Mouse (Mus musculus) embryonic facial prominence, embryonic 15.5 days (tissue): Measurements from ENCODE around the gene Tma7. TPM values are rescaled to one million over a fixed set of nuclear protein-coding genes. Genes with fewer than 3 reads are reported as not detected.

Source experiments
- polyA plus RNA-seq: library from polyadenylated mRNA; unstranded; fragments of >200 nt; fragmentation: Nextera tagmentation; extraction: Ambion mirVana; gene quantifications from 2 replicates; pipeline ENCODE4 v1.2.1, GENCODE M21; 2015

Gene Tma7
- polyA plus RNA-seq, 1 experiment from 2014 or later: 534 TPM

Other genes starting within 250 kb of the Tma7 start
- 15.2 and 15.3 TPM in 2 replicates for gene Slc26a6, start 229.3 kb downstream of the Tma7 start, polyA plus RNA-seq
- gene Tmem89, start 168.0 kb downstream of the Tma7 start, polyA plus RNA-seq: 0.38 and 0.83 TPM in 2 replicates
- 470 and 480 TPM in 2 replicates for gene Uqcrc1, start 146.0 kb downstream of the Tma7 start, polyA plus RNA-seq
- gene Col7a1, start 129.0 kb downstream of the Tma7 start, polyA plus RNA-seq: 38.7 and 48.9 TPM in 2 replicates
- 0.89 and 1.2 TPM in 2 replicates for gene Ucn2, start 96.6 kb downstream of the Tma7 start, polyA plus RNA-seq
- 14.0 and 14.9 TPM in 2 replicates for gene Pfkfb4, start 90.8 kb downstream of the Tma7 start, polyA plus RNA-seq
- gene Shisa5, start 44.0 kb downstream of the Tma7 start, polyA plus RNA-seq: 106 and 116 TPM in 2 replicates
- 21.0 and 22.5 TPM in 2 replicates for gene Trex1, start 22.9 kb downstream of the Tma7 start, polyA plus RNA-seq
- 26.8 and 30.8 TPM in 2 replicates for gene Atrip, start 8.5 kb downstream of the Tma7 start, polyA plus RNA-seq
- gene Ccdc51, start 94 bp downstream of the Tma7 start, polyA plus RNA-seq: 13.7 and 16.6 TPM in 2 replicates
- gene Plxnb1, start 12.8 kb upstream of the Tma7 start, polyA plus RNA-seq: 14.4 and 15.7 TPM in 2 replicates
- gene Fbxw21, start 79.5 kb upstream of the Tma7 start, polyA plus RNA-seq: not detected in 2 replicates
- gene Fbxw13, start 113.4 kb upstream of the Tma7 start, polyA plus RNA-seq: not detected in 2 replicates
- gene Fbxw20, start 152.2 kb upstream of the Tma7 start, polyA plus RNA-seq: not detected in 2 replicates
- not detected in 2 replicates for gene Fbxw14, start 205.1 kb upstream of the Tma7 start, polyA plus RNA-seq